In the genomic region with DNA sequence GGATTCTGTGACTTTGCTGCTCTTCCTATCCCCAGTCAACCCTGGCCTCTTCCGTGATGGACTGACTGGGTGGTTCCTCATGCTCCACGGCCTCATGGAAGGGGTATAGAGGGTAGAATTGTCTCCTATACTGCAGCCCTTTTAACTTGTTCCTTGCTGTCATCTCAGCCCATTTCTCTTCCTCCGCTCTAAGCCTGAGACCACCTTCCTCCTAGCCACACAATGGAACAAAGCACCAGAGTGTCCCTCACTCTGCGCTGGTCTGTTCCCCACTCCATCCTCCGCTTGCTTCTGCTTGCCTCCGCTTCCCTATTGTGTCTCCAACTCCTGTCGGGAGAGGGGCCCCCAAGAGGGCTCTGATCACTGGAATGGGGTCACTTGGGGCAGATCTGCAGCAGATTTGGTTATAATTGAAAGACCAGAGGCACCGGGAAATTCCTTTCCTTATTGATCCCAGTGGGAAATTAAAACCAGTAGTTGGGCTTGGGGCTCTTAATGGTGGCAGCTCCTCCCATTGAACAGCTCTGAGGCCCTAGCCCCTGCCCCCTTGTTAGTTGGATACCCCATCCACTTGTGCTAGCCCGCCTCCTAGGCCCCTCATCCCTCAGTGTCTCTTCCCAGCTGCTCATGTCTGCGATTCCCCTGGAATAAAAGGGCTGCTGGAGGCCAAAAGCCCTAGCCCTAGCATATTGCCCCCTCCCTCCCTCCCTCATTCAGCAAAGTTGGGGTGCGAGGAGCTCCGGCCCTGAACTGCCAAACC, we compare ENCODE assay signal across 12 mouse cellular contexts. TPM values are rescaled to one million over a fixed set of nuclear protein-coding genes. Genes with fewer than 3 reads are reported as not detected.
DNase-seq lines count a peak whose midpoint lies in the region; ATAC-seq lines count a peak whose summit lies in the region.
"Had no signal": no experiment of that assay in that cellular context is flagged by ENCODE, and none has a peak within 500 bp of the region (broad histone marks: within the 10 kb centered on the region; RNA-seq: fewer than 3 reads in every experiment).

No protein-coding gene starts in this region.

- ATAC-seq in forebrain, embryonic 15.5 days (replicated peaks), result no peak
- peak; percentile 24; the same call in 1 of the 2 replicates for ATAC-seq in midbrain, embryonic 12.5 days (ENCODE audit: low FRiP score, low read depth)
- ATAC-seq in midbrain, embryonic 15.5 days (replicated peaks), result no peak; the same call in 1 of the 2 replicates
- ATAC-seq in limb, embryonic 13.5 days (ENCODE audit: low FRiP score, low read depth), result peak; percentile 33; the same call in 1 of the 2 replicates
- no peak for ATAC-seq in liver, embryonic 11.5 days (replicated peaks; ENCODE audit: low FRiP score)
- ATAC-seq: intestine, embryonic 15.5 days had no signal

- H3K36me3 ChIP-seq in forebrain, embryonic 10.5 days (replicated peaks), result peaks cover 36% of the 10 kb centered on the region
- H3K36me3 ChIP-seq in forebrain, embryonic 15.5 days, result peaks cover 17% of the 10 kb centered on the region
- peaks cover 20% of the 10 kb centered on the region for H3K36me3 ChIP-seq in midbrain, embryonic 12.5 days
- H3K36me3 ChIP-seq in midbrain, embryonic 15.5 days (replicated peaks), result peaks cover 4% of the 10 kb centered on the region; the same call in 1 of the 2 replicates
- H3K36me3 ChIP-seq in limb, embryonic 13.5 days, result peaks cover 25% of the 10 kb centered on the region
- peaks cover 12% of the 10 kb centered on the region for H3K36me3 ChIP-seq in liver, embryonic 11.5 days (ENCODE audit: control insufficient read depth, insufficient read depth, low read length)

- H3K27ac ChIP-seq in forebrain, embryonic 10.5 days, result peak overlapping the region; percentile 95
- no peak overlapping the region for H3K27ac ChIP-seq in forebrain, embryonic 15.5 days (replicated peaks)
- peak overlapping the region; percentile 83 for H3K27ac ChIP-seq in midbrain, embryonic 12.5 days (replicated peaks)
- H3K27ac ChIP-seq in midbrain, embryonic 15.5 days, result no peak overlapping the region
- H3K27ac ChIP-seq in limb, embryonic 13.5 days, result peak overlapping the region; percentile 95
- no peak overlapping the region for H3K27ac ChIP-seq in liver, embryonic 11.5 days (ENCODE audit: low read depth, low read length)
- H3K27ac ChIP-seq: intestine, embryonic 15.5 days had no signal

- H3K9me3 ChIP-seq in forebrain, embryonic 10.5 days, result no peaks in the 10 kb centered on the region
- no peaks in the 10 kb centered on the region for H3K9me3 ChIP-seq in forebrain, embryonic 15.5 days
- no peaks in the 10 kb centered on the region for H3K9me3 ChIP-seq in midbrain, embryonic 12.5 days
- H3K9me3 ChIP-seq in midbrain, embryonic 15.5 days, result no peaks in the 10 kb centered on the region
- no peaks in the 10 kb centered on the region for H3K9me3 ChIP-seq in limb, embryonic 13.5 days
- H3K9me3 ChIP-seq in liver, embryonic 11.5 days (ENCODE audit: control insufficient read depth, low read length), result no peaks in the 10 kb centered on the region; the same call in 1 of the 2 replicates
- H3K9me3 ChIP-seq: intestine, embryonic 15.5 days had no signal

- peaks cover 77% of the 10 kb centered on the region for H3K4me1 ChIP-seq in forebrain, embryonic 10.5 days
- H3K4me1 ChIP-seq in forebrain, embryonic 15.5 days, result peaks cover 54% of the 10 kb centered on the region
- H3K4me1 ChIP-seq in midbrain, embryonic 12.5 days, result peaks cover 66% of the 10 kb centered on the region
- H3K4me1 ChIP-seq in midbrain, embryonic 15.5 days, result peaks cover 41% of the 10 kb centered on the region
- H3K4me1 ChIP-seq in limb, embryonic 13.5 days, result peaks cover 73% of the 10 kb centered on the region
- H3K4me1 ChIP-seq in liver, embryonic 11.5 days (replicated peaks; ENCODE audit: control insufficient read depth, insufficient read depth, low read length), result peaks cover 40% of the 10 kb centered on the region

- peak; percentile 67 for DNase-seq in forebrain, embryonic 10.5 days (ENCODE audit: extremely low spot score, low spot score)
- no peak for DNase-seq in urinary bladder, adult 2 months (ENCODE audit: low spot score)
- no peak for DNase-seq in cerebellum, adult 18-20 months
- DNase-seq in liver, embryonic 11.5 days (ENCODE audit: low spot score), result no peak
- DNase-seq: left cerebral cortex, postnatal 4 days; right cerebral cortex, adult 18-20 months; thymus, postnatal 36 days had no signal

- H3K27me3 ChIP-seq in forebrain, embryonic 10.5 days (ENCODE audit: poor library complexity, severe bottlenecking), result peaks cover 25% of the 10 kb centered on the region; the same call in 1 of the 2 replicates
- no peaks in the 10 kb centered on the region for H3K27me3 ChIP-seq in forebrain, embryonic 15.5 days
- no peaks in the 10 kb centered on the region; the same call in 1 of the 2 replicates for H3K27me3 ChIP-seq in midbrain, embryonic 12.5 days
- H3K27me3 ChIP-seq in midbrain, embryonic 15.5 days (replicated peaks), result no peaks in the 10 kb centered on the region
- H3K27me3 ChIP-seq in limb, embryonic 13.5 days, result no peaks in the 10 kb centered on the region
- H3K27me3 ChIP-seq in liver, embryonic 11.5 days (replicated peaks; ENCODE audit: control insufficient read depth, insufficient read depth, low read length), result peaks cover 65% of the 10 kb centered on the region

- H3K9ac ChIP-seq in forebrain, embryonic 15.5 days (replicated peaks), result no peak overlapping the region
- H3K9ac ChIP-seq in midbrain, embryonic 12.5 days (replicated peaks), result 0 out of 2 replicates have a peak overlapping the region, but pooled peaks have one; percentile 31
- H3K9ac ChIP-seq in midbrain, embryonic 15.5 days, result no peak overlapping the region
- peak overlapping the region; percentile 82 for H3K9ac ChIP-seq in limb, embryonic 13.5 days
- no peak overlapping the region for H3K9ac ChIP-seq in liver, embryonic 11.5 days (ENCODE audit: low read depth, low read length)
- H3K9ac ChIP-seq: intestine, embryonic 15.5 days had no signal

- H3K4me3 ChIP-seq in forebrain, embryonic 10.5 days, result peak overlapping the region; percentile 76
- H3K4me3 ChIP-seq in forebrain, embryonic 15.5 days, result no peak overlapping the region
- no peak overlapping the region for H3K4me3 ChIP-seq in midbrain, embryonic 12.5 days
- H3K4me3 ChIP-seq in midbrain, embryonic 15.5 days, result no peak overlapping the region
- H3K4me3 ChIP-seq in limb, embryonic 13.5 days, result no peak overlapping the region
- H3K4me3 ChIP-seq in liver, embryonic 11.5 days (ENCODE audit: low read depth, low read length), result no peak overlapping the region
- H3K4me3 ChIP-seq: intestine, embryonic 15.5 days had no signal

- 2% methylated on average over 12 of the region's 12 CpGs for WGBS in forebrain, embryonic 10.5 days
- whole genome bisulfite sequencing in forebrain, embryonic 15.5 days, result 18% methylated on average over 12 of the region's 12 CpGs
- WGBS in midbrain, embryonic 12.5 days, result 7% methylated on average over 12 of the region's 12 CpGs
- WGBS in midbrain, embryonic 15.5 days, result 14% methylated on average over 12 of the region's 12 CpGs
- 9% methylated on average over 12 of the region's 12 CpGs for WGBS in limb, embryonic 13.5 days
- WGBS in liver, embryonic 11.5 days, result 28% methylated on average over 12 of the region's 12 CpGs

- H3K4me2 ChIP-seq in forebrain, embryonic 15.5 days (replicated peaks), result no peak overlapping the region
- peak overlapping the region; percentile 67 for H3K4me2 ChIP-seq in midbrain, embryonic 12.5 days (replicated peaks)
- no peak overlapping the region for H3K4me2 ChIP-seq in midbrain, embryonic 15.5 days
- peak overlapping the region; percentile 87 for H3K4me2 ChIP-seq in limb, embryonic 13.5 days (replicated peaks)
- H3K4me2 ChIP-seq in liver, embryonic 11.5 days, result no peak overlapping the region

RNA-seq across cellular contexts. Expression of a gene that starts 2.5 kb away (rescaled TPM):
- polyA plus RNA-seq in forebrain, embryonic 10.5 days (2016; fragmentation: Nextera tagmentation; extraction: Ambion mirVana), result 834 and 866 TPM in 2 replicates
- polyA plus RNA-seq in forebrain, embryonic 15.5 days (2015; fragmentation: Nextera tagmentation; extraction: Ambion mirVana), result 14.9 and 18.4 TPM in 2 replicates
- polyA plus RNA-seq in midbrain, embryonic 12.5 days (2016; fragmentation: Nextera tagmentation; extraction: Ambion mirVana), result 291 and 335 TPM in 2 replicates
- 44.8 and 52.1 TPM in 2 replicates for polyA plus RNA-seq in midbrain, embryonic 15.5 days (2015; fragmentation: Nextera tagmentation; extraction: Ambion mirVana)
- 518 and 520 TPM in 2 replicates for polyA plus RNA-seq in limb, embryonic 13.5 days (2015; fragmentation: Nextera tagmentation; extraction: Ambion mirVana)
- 0.91 and 1.4 TPM in 2 replicates for polyA plus RNA-seq in urinary bladder, adult 2 months (2012; rRNA removed)
- 24.9 and 29.9 TPM in 2 replicates for polyA plus RNA-seq in liver, embryonic 11.5 days (2014; fragmentation: Nextera tagmentation; extraction: Ambion mirVana)

RNA-seq across cellular contexts. Expression of a gene that starts 15.4 kb away (rescaled TPM):
- polyA plus RNA-seq in forebrain, embryonic 10.5 days (2016; fragmentation: Nextera tagmentation; extraction: Ambion mirVana), result 19.1 and 22.8 TPM in 2 replicates
- polyA plus RNA-seq in forebrain, embryonic 15.5 days (2015; fragmentation: Nextera tagmentation; extraction: Ambion mirVana), result 20.1 and 20.2 TPM in 2 replicates
- polyA plus RNA-seq in midbrain, embryonic 12.5 days (2016; fragmentation: Nextera tagmentation; extraction: Ambion mirVana), result 23.5 and 24.2 TPM in 2 replicates
- 23.0 and 23.2 TPM in 2 replicates for polyA plus RNA-seq in midbrain, embryonic 15.5 days (2015; fragmentation: Nextera tagmentation; extraction: Ambion mirVana)
- polyA plus RNA-seq in limb, embryonic 13.5 days (2015; fragmentation: Nextera tagmentation; extraction: Ambion mirVana), result 22.3 and 23.6 TPM in 2 replicates
- polyA plus RNA-seq in urinary bladder, adult 2 months (2012; rRNA removed), result 28.4 and 33.2 TPM in 2 replicates
- 17.5 and 18.8 TPM in 2 replicates for polyA plus RNA-seq in liver, embryonic 11.5 days (2014; fragmentation: Nextera tagmentation; extraction: Ambion mirVana)

RNA-seq across cellular contexts. Expression of a gene that starts 15.8 kb away (rescaled TPM):
- 87.7 and 88.3 TPM in 2 replicates for polyA plus RNA-seq in forebrain, embryonic 10.5 days (2016; fragmentation: Nextera tagmentation; extraction: Ambion mirVana)
- polyA plus RNA-seq in forebrain, embryonic 15.5 days (2015; fragmentation: Nextera tagmentation; extraction: Ambion mirVana), result 49.7 and 50.0 TPM in 2 replicates
- polyA plus RNA-seq in midbrain, embryonic 12.5 days (2016; fragmentation: Nextera tagmentation; extraction: Ambion mirVana), result 78.7 and 79.0 TPM in 2 replicates
- 30.5 and 34.9 TPM in 2 replicates for polyA plus RNA-seq in midbrain, embryonic 15.5 days (2015; fragmentation: Nextera tagmentation; extraction: Ambion mirVana)
- 65.5 and 66.7 TPM in 2 replicates for polyA plus RNA-seq in limb, embryonic 13.5 days (2015; fragmentation: Nextera tagmentation; extraction: Ambion mirVana)
- 22.8 and 24.0 TPM in 2 replicates for polyA plus RNA-seq in urinary bladder, adult 2 months (2012; rRNA removed)
- polyA plus RNA-seq in liver, embryonic 11.5 days (2014; fragmentation: Nextera tagmentation; extraction: Ambion mirVana), result 66.9 and 68.1 TPM in 2 replicates

RNA-seq across cellular contexts. Expression of a gene that starts 24.9 kb away (rescaled TPM):
- polyA plus RNA-seq in forebrain, embryonic 10.5 days (2016; fragmentation: Nextera tagmentation; extraction: Ambion mirVana), result 81.2 and 86.9 TPM in 2 replicates
- polyA plus RNA-seq in forebrain, embryonic 15.5 days (2015; fragmentation: Nextera tagmentation; extraction: Ambion mirVana), result 50.0 and 56.7 TPM in 2 replicates
- polyA plus RNA-seq in midbrain, embryonic 12.5 days (2016; fragmentation: Nextera tagmentation; extraction: Ambion mirVana), result 183 and 196 TPM in 2 replicates
- polyA plus RNA-seq in midbrain, embryonic 15.5 days (2015; fragmentation: Nextera tagmentation; extraction: Ambion mirVana), result 33.0 and 40.7 TPM in 2 replicates
- 30.5 and 32.8 TPM in 2 replicates for polyA plus RNA-seq in limb, embryonic 13.5 days (2015; fragmentation: Nextera tagmentation; extraction: Ambion mirVana)
- 3.7 and 5.3 TPM in 2 replicates for polyA plus RNA-seq in urinary bladder, adult 2 months (2012; rRNA removed)
- polyA plus RNA-seq in liver, embryonic 11.5 days (2014; fragmentation: Nextera tagmentation; extraction: Ambion mirVana), result 4.9 and 5.8 TPM in 2 replicates

RNA-seq across cellular contexts. Expression of a gene that starts 26.7 kb away (rescaled TPM):
- 71.4 and 74.8 TPM in 2 replicates for polyA plus RNA-seq in forebrain, embryonic 10.5 days (2016; fragmentation: Nextera tagmentation; extraction: Ambion mirVana)
- 62.7 and 68.2 TPM in 2 replicates for polyA plus RNA-seq in forebrain, embryonic 15.5 days (2015; fragmentation: Nextera tagmentation; extraction: Ambion mirVana)
- 73.5 and 77.8 TPM in 2 replicates for polyA plus RNA-seq in midbrain, embryonic 12.5 days (2016; fragmentation: Nextera tagmentation; extraction: Ambion mirVana)
- 51.5 and 55.4 TPM in 2 replicates for polyA plus RNA-seq in midbrain, embryonic 15.5 days (2015; fragmentation: Nextera tagmentation; extraction: Ambion mirVana)
- 66.5 and 73.9 TPM in 2 replicates for polyA plus RNA-seq in limb, embryonic 13.5 days (2015; fragmentation: Nextera tagmentation; extraction: Ambion mirVana)
- 120 and 132 TPM in 2 replicates for polyA plus RNA-seq in urinary bladder, adult 2 months (2012; rRNA removed)
- polyA plus RNA-seq in liver, embryonic 11.5 days (2014; fragmentation: Nextera tagmentation; extraction: Ambion mirVana), result 95.7 and 97.5 TPM in 2 replicates

Comparison
In these comparisons a context has a peak if more than half of its experiments do, and no peak if none do; other contexts are left out.
1. H3K27ac ChIP-seq: peak in forebrain, embryonic 10.5 days (single experiment), midbrain, embryonic 12.5 days (single experiment) and limb, embryonic 13.5 days (single experiment); none in forebrain, embryonic 15.5 days (single experiment), midbrain, embryonic 15.5 days (single experiment) and liver, embryonic 11.5 days (single experiment).
2. ATAC-seq: peak in midbrain, embryonic 12.5 days (single experiment) and limb, embryonic 13.5 days (single experiment); none in forebrain, embryonic 15.5 days (single experiment), midbrain, embryonic 15.5 days (single experiment) and liver, embryonic 11.5 days (single experiment).
3. H3K4me2 ChIP-seq: peak in midbrain, embryonic 12.5 days (single experiment) and limb, embryonic 13.5 days (single experiment); none in forebrain, embryonic 15.5 days (single experiment), midbrain, embryonic 15.5 days (single experiment) and liver, embryonic 11.5 days (single experiment).
4. H3K9ac ChIP-seq: peak in midbrain, embryonic 12.5 days (single experiment) and limb, embryonic 13.5 days (single experiment); none in forebrain, embryonic 15.5 days (single experiment), midbrain, embryonic 15.5 days (single experiment) and liver, embryonic 11.5 days (single experiment).